In genomic region chr7:4836351-4836792, GRCm38 (mm10) we compare ENCODE assay signal across 9 mouse cellular contexts. TPM values are rescaled to one million over a fixed set of nuclear protein-coding genes. Genes with fewer than 3 reads are reported as not detected.
DNase-seq lines count a peak whose midpoint lies in the region; ATAC-seq and TF ChIP-seq lines count a peak whose summit lies in the region.
"Had no signal": no experiment of that assay in that cellular context is flagged by ENCODE, and none has a peak within 500 bp of the region (broad histone marks: within the 10 kb centered on the region; RNA-seq: fewer than 3 reads in every experiment).

No protein-coding gene starts in this region.

- DNase-seq in heart, adult 18-20 months: peak; percentile 34 to 46
- no peak for DNase-seq in heart, postnatal 25 days (ENCODE audit: low spot score)
- DNase-seq in cerebellum, postnatal 10 days: peak; percentile 87 to 90
- peak; percentile 37 for DNase-seq in gastrocnemius, postnatal 14 days
- no peak for DNase-seq in liver, embryonic 14.5 days (ENCODE audit: low read depth in 3 of 3, low spot score in 3 of 3)
- DNase-seq in natural killer cell, adult 2 months (ENCODE audit: low spot score in 2 of 2): peak; percentile 53 to 70

- peak overlapping the region; percentile 85 for H3K4me2 ChIP-seq in intestine, postnatal 0 days (replicated peaks; ENCODE audit: low read depth)
- H3K4me2 ChIP-seq in liver, embryonic 14.5 days (ENCODE audit: low read depth): peak overlapping the region; percentile 42
- peak overlapping the region; percentile 86 for H3K4me2 ChIP-seq in stomach, embryonic 16.5 days (ENCODE audit: low read depth, low read length)

- peak; percentile 71 for TF ChIP-seq CTCF in intestine, postnatal 0 days (IDR thresholded peaks at IDR 0.05; ENCODE audit: low read depth)
- TF ChIP-seq CTCF in liver, embryonic 14.5 days (IDR thresholded peaks at IDR 0.05; ENCODE audit: low read depth): peak; percentile 47

- peak overlapping the region; percentile 45 for H3K4me3 ChIP-seq in intestine, postnatal 0 days (ENCODE audit: low read depth, low read length)
- H3K4me3 ChIP-seq in liver, embryonic 14.5 days (ENCODE audit: insufficient read depth in 1 of 2, low read depth in 2 of 2, low read length in 2 of 2): peak overlapping the region in 1 of 2 experiments; percentile 1; a peak in 2 of 4 replicates
- H3K4me3 ChIP-seq in stomach, embryonic 16.5 days (replicated peaks; ENCODE audit: low read length): peak overlapping the region; percentile 45

- no peaks in the 10 kb centered on the region for H3K9me3 ChIP-seq in intestine, postnatal 0 days (ENCODE audit: control insufficient read depth)
- no peaks in the 10 kb centered on the region for H3K9me3 ChIP-seq in liver, embryonic 14.5 days (ENCODE audit: control insufficient read depth, low read length)
- no peaks in the 10 kb centered on the region for H3K9me3 ChIP-seq in stomach, embryonic 16.5 days (replicated peaks; ENCODE audit: control insufficient read depth, low read length)

- H3K4me1 ChIP-seq in intestine, postnatal 0 days (replicated peaks; ENCODE audit: control insufficient read depth, insufficient read depth, low read length): no peaks in the 10 kb centered on the region
- no peaks in the 10 kb centered on the region for H3K4me1 ChIP-seq in liver, embryonic 14.5 days (replicated peaks; ENCODE audit: control insufficient read depth in 2 of 2, insufficient read depth in 2 of 2, low read length in 1 of 2)
- H3K4me1 ChIP-seq in stomach, embryonic 16.5 days (ENCODE audit: control insufficient read depth, insufficient read depth, low read length): peaks cover 8% of the 10 kb centered on the region

- H3K9ac ChIP-seq in intestine, postnatal 0 days (ENCODE audit: low read depth, low read length): no peak overlapping the region
- H3K9ac ChIP-seq in liver, embryonic 14.5 days (replicated peaks): no peak overlapping the region
- peak overlapping the region; percentile 66 for H3K9ac ChIP-seq in stomach, embryonic 16.5 days (ENCODE audit: low read length)

- peak; percentile 90 for ATAC-seq in intestine, postnatal 0 days
- ATAC-seq in liver, embryonic 14.5 days (ENCODE audit: insufficient read depth): no peak
- ATAC-seq in stomach, embryonic 16.5 days (ENCODE audit: insufficient read depth, low FRiP score): peak; percentile 88; the same call in 1 of the 2 replicates

- H3K27me3 ChIP-seq in intestine, postnatal 0 days (replicated peaks; ENCODE audit: control insufficient read depth, insufficient read depth, low read length): peaks cover 50% of the 10 kb centered on the region
- H3K27me3 ChIP-seq in liver, embryonic 14.5 days (ENCODE audit: control insufficient read depth, insufficient read depth, low read length): peaks cover 45% of the 10 kb centered on the region
- peaks cover 33% of the 10 kb centered on the region for H3K27me3 ChIP-seq in stomach, embryonic 16.5 days (ENCODE audit: control insufficient read depth, insufficient read depth, low read length)

- intact Hi-C loops in heart, postnatal 25 days (cut with DNase I): no loop called here
- intact Hi-C loops in gastrocnemius, postnatal 14 days (cut with DNase I; ENCODE audit: low total_unique reads): no loop called here

- under 1% methylated on average over 51 of the region's 51 CpGs for WGBS in intestine, postnatal 0 days
- WGBS in liver, embryonic 14.5 days (ENCODE audit: insufficient replicate concordance): under 1% methylated on average over 51 of the region's 51 CpGs
- under 1% methylated on average over 50 of the region's 51 CpGs for WGBS in stomach, embryonic 16.5 days

- H3K27ac ChIP-seq in intestine, postnatal 0 days (ENCODE audit: low read depth, low read length): no peak overlapping the region
- H3K27ac ChIP-seq in liver, embryonic 14.5 days: no peak overlapping the region
- H3K27ac ChIP-seq in stomach, embryonic 16.5 days (ENCODE audit: low read length): no peak overlapping the region

- no peaks in the 10 kb centered on the region for H3K36me3 ChIP-seq in intestine, postnatal 0 days (ENCODE audit: control insufficient read depth, insufficient read depth)
- no peaks in the 10 kb centered on the region for H3K36me3 ChIP-seq in liver, embryonic 14.5 days (replicated peaks; ENCODE audit: control insufficient read depth, insufficient read depth, low read depth)
- H3K36me3 ChIP-seq in stomach, embryonic 16.5 days (ENCODE audit: control insufficient read depth, insufficient read depth, low read length): no peaks in the 10 kb centered on the region

- TF ChIP-seq EP300 in liver, embryonic 14.5 days (IDR thresholded peaks at IDR 0.05; ENCODE audit: low read depth): no peak

RNA-seq across cellular contexts. Expression of gene Shisa7, which starts 8.1 kb away (rescaled TPM):
- total RNA-seq in heart, adult 18-20 months (2021): not detected
- total RNA-seq in heart, postnatal 25 days (2021): under 1 TPM in 1 of 2 experiments, not detected in 1; 0.08 TPM
- not detected for total RNA-seq in gastrocnemius, postnatal 14 days (2021)
- 0.07 and 0.09 TPM in 2 replicates for polyA plus RNA-seq in intestine, postnatal 0 days (2015; fragmentation: Nextera tagmentation; extraction: Ambion mirVana)
- polyA plus RNA-seq in liver, embryonic 14.5 days (2012; rRNA removed): 0.01 and 0.14 TPM in 2 replicates
- not detected in 2 replicates for polyA plus RNA-seq in liver, embryonic 14.5 days (2014; fragmentation: Nextera tagmentation; extraction: Ambion mirVana)
- polyA plus RNA-seq in stomach, embryonic 16.5 days (2015; fragmentation: Nextera tagmentation; extraction: Ambion mirVana): 0.26 and 0.49 TPM in 2 replicates
- polyA plus RNA-seq: C2C12 had no signal

RNA-seq across cellular contexts. Expression of gene Ube2s, which starts 24.0 kb away (rescaled TPM):
- total RNA-seq in heart, adult 18-20 months (2021): 100 to 1,000 TPM in 1 of 2 experiments, 10 to 100 TPM in 1; 93.4 to 105 TPM
- total RNA-seq in heart, postnatal 25 days (2021): 10 to 100 TPM; 84.6 to 93.3 TPM
- 10 to 100 TPM; 79.5 to 80.4 TPM for total RNA-seq in gastrocnemius, postnatal 14 days (2021)
- polyA plus RNA-seq in intestine, postnatal 0 days (2015; fragmentation: Nextera tagmentation; extraction: Ambion mirVana): 116 and 126 TPM in 2 replicates
- polyA plus RNA-seq in liver, embryonic 14.5 days (2012; rRNA removed): 186 and 265 TPM in 2 replicates
- 295 and 316 TPM in 2 replicates for polyA plus RNA-seq in liver, embryonic 14.5 days (2014; fragmentation: Nextera tagmentation; extraction: Ambion mirVana)
- 204 and 212 TPM in 2 replicates for polyA plus RNA-seq in stomach, embryonic 16.5 days (2015; fragmentation: Nextera tagmentation; extraction: Ambion mirVana)

RNA-seq across cellular contexts. Expression of gene Isoc2b, which starts 33.7 kb away (rescaled TPM):
- 1 to 10 TPM; 3.5 to 6.3 TPM for total RNA-seq in heart, adult 18-20 months (2021)
- 1 to 10 TPM; 3.5 to 5.3 TPM for total RNA-seq in heart, postnatal 25 days (2021)
- total RNA-seq in gastrocnemius, postnatal 14 days (2021): 1 to 10 TPM; 2.4 TPM
- polyA plus RNA-seq in intestine, postnatal 0 days (2015; fragmentation: Nextera tagmentation; extraction: Ambion mirVana): 12.5 and 15.5 TPM in 2 replicates
- 1.6 and 2.4 TPM in 2 replicates for polyA plus RNA-seq in liver, embryonic 14.5 days (2012; rRNA removed)
- polyA plus RNA-seq in liver, embryonic 14.5 days (2014; fragmentation: Nextera tagmentation; extraction: Ambion mirVana): 2.8 and 3.8 TPM in 2 replicates
- polyA plus RNA-seq in stomach, embryonic 16.5 days (2015; fragmentation: Nextera tagmentation; extraction: Ambion mirVana): 16.7 and 17.6 TPM in 2 replicates

RNA-seq across cellular contexts. Expression of gene Isoc2a, which starts 40.6 kb away (rescaled TPM):
- total RNA-seq in heart, adult 18-20 months (2021): 10 to 100 TPM; 55.3 to 57.3 TPM
- total RNA-seq in heart, postnatal 25 days (2021): 10 to 100 TPM; 40.5 to 44.4 TPM
- 10 to 100 TPM; 15.8 to 16.7 TPM for total RNA-seq in gastrocnemius, postnatal 14 days (2021)
- polyA plus RNA-seq in intestine, postnatal 0 days (2015; fragmentation: Nextera tagmentation; extraction: Ambion mirVana): 1.3 and 1.6 TPM in 2 replicates
- polyA plus RNA-seq in liver, embryonic 14.5 days (2012; rRNA removed): 6.6 and 6.7 TPM in 2 replicates
- polyA plus RNA-seq in liver, embryonic 14.5 days (2014; fragmentation: Nextera tagmentation; extraction: Ambion mirVana): 0.56 and 0.86 TPM in 2 replicates
- polyA plus RNA-seq in stomach, embryonic 16.5 days (2015; fragmentation: Nextera tagmentation; extraction: Ambion mirVana): 1.1 and 1.5 TPM in 2 replicates

RNA-seq across cellular contexts. Expression of gene Rpl28, which starts 43.7 kb away (rescaled TPM):
- total RNA-seq in heart, adult 18-20 months (2021): 100 to 1,000 TPM; 468 to 578 TPM
- 100 to 1,000 TPM; 489 to 533 TPM for total RNA-seq in heart, postnatal 25 days (2021)
- 100 to 1,000 TPM; 613 to 657 TPM for total RNA-seq in gastrocnemius, postnatal 14 days (2021)
- polyA plus RNA-seq in intestine, postnatal 0 days (2015; fragmentation: Nextera tagmentation; extraction: Ambion mirVana): 419 and 467 TPM in 2 replicates
- polyA plus RNA-seq in liver, embryonic 14.5 days (2012; rRNA removed): 237 and 307 TPM in 2 replicates
- polyA plus RNA-seq in liver, embryonic 14.5 days (2014; fragmentation: Nextera tagmentation; extraction: Ambion mirVana): 185 and 186 TPM in 2 replicates
- 255 and 322 TPM in 2 replicates for polyA plus RNA-seq in stomach, embryonic 16.5 days (2015; fragmentation: Nextera tagmentation; extraction: Ambion mirVana)

Comparison
In these comparisons a context has a peak if more than half of its experiments do, and no peak if none do; other contexts are left out.
1. DNase-seq: peak in heart, adult 18-20 months (2 of 2), cerebellum, postnatal 10 days (2 of 2), gastrocnemius, postnatal 14 days (single experiment) and natural killer cell, adult 2 months (2 of 2); none in heart, postnatal 25 days (single experiment) and liver, embryonic 14.5 days (0 of 3).
2. Peak in every context shown above with its lines, with median percentiles within 50 percentile points of each other: H3K4me2 ChIP-seq.